Mouse (Mus musculus) brain, adult 2 months (tissue): ENCODE measurements around the gene Ulbp1.
"Not testable (repeated sequence)": the region's sequence is repeated elsewhere in the genome, so short reads cannot be mapped to it uniquely, and the experiment has no call there.

ENCODE experiments used
- DNase-seq: peaks from one replicate; pipeline ENCODE4 v3.0.0; 2011; ENCODE audit warnings: low read depth, low spot score

The Ulbp1 gene

GRCm38 (mm10) chr10:7473197-7473889 lies at the start of gene Ulbp1:
TSS of gene Ulbp1 (minus strand) at chr10:7473638.
- peak; percentile 31 for DNase-seq

GRCm38 (mm10) chr10:7498180-7498579 lies 24.7 kb upstream of the Ulbp1 start:
- DNase-seq, result not testable (repeated sequence)

- not testable (repeated sequence) for DNase-seq
Observed at GRCm38 (mm10) chr10:7492384-7492783, 18.9 kb upstream of the Ulbp1 start.

- DNase-seq, result no peak
Observed at GRCm38 (mm10) chr10:7483650-7484049, 10.2 kb upstream of the Ulbp1 start.

GRCm38 (mm10) chr10:7474225-7474624 lies 787 bp upstream of the Ulbp1 start:
- DNase-seq, result not testable (repeated sequence)

- DNase-seq, result no peak
Observed at GRCm38 (mm10) chr10:7471664-7472063, 1.8 kb downstream of the Ulbp1 start.

GRCm38 (mm10) chr10:7470457-7470856 lies 3.0 kb downstream of the Ulbp1 start:
- no peak for DNase-seq

GRCm38 (mm10) chr10:7469716-7470414 lies 3.6 kb downstream of the Ulbp1 start:
- DNase-seq, result not testable (repeated sequence)

- no peak for DNase-seq
Observed at GRCm38 (mm10) chr10:7462006-7462405, 11.4 kb downstream of the Ulbp1 start.

GRCm38 (mm10) chr10:7438928-7439327 lies 34.5 kb downstream of the Ulbp1 start:
- no peak for DNase-seq

- DNase-seq, result no peak
Observed at GRCm38 (mm10) chr10:7393143-7394035, 80.0 kb downstream of the Ulbp1 start.

- DNase-seq, result no peak
Observed at GRCm38 (mm10) chr10:7391935-7392930, 81.2 kb downstream of the Ulbp1 start.

GRCm38 (mm10) chr10:7391561-7391934 lies 81.9 kb downstream of the Ulbp1 start:
- DNase-seq, result no peak

- DNase-seq, result no peak
Observed at GRCm38 (mm10) chr10:7391108-7391507, 82.3 kb downstream of the Ulbp1 start.
